Mouse (Mus musculus): ENCODE data around the gene Slc7a15.

Gene Slc7a15

DNA sequence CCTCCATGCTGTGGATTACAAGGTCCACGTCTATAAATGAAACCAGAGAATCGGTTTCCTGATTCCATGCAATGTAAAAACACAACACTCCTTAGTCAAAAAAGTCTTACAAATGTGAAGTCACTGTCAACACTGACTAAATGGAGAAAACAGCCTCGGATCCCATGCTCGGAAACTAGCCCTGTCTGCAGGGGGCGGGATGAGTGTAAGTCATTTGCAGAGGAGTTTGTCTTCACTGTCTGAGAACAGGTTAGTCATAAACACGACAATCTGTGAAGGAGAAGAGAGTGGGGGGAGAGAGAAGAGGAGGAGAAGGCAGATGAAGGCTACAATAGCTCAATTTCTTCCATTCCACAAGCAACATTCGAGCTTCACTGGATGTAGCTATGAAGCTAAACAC, 113.6 kb downstream of the Slc7a15 start:
- no peak for DNase-seq (ENCODE audit: low spot score in 2 of 2)

DNA sequence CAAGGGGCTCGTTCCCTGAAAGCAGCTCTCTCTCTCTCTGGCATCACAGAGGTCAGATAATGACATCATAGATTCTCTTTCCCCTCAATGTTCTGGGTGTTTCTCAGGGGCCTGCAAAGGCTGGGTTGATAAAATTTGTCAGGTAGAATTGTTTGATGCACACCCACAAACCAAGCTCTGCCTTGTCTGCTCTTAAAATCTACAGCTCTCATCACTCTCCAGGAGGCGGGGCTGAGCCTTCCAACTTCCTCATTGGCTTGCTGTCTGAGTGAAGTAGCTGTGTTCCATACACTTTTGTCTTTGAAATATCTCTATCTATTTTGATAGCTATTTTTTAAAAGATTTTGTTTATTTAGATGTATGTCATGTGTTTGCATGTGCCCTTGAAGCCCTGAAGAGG, 116.7 kb downstream of the Slc7a15 start:
- no peak for DNase-seq (ENCODE audit: low spot score in 2 of 2)

Measured in left cerebral cortex, adult 9 months (tissue).